Mouse (Mus musculus) megakaryocyte-erythroid progenitor cell, adult 5-6 weeks (primary cell): Measurements from ENCODE around the gene Olfr1484. TPM values are rescaled to one million over a fixed set of nuclear protein-coding genes. Genes with fewer than 3 reads are reported as not detected.
"Not testable (repeated sequence)": the region's sequence is repeated elsewhere in the genome, so short reads cannot be mapped to it uniquely, and the experiment has no call there.

Source experiments
- ATAC-seq: replicated peaks from 2 replicates; pipeline ENCODE4 v1.8.0; 2016; ENCODE audit warnings: mild to moderate bottlenecking, inconsistent platforms; ENCODE audit not compliant: severe bottlenecking, poor library complexity, low FRiP score, low TSS enrichment
- total RNA-seq, 2 experiments: library from RNA; stranded (forward) in 1 of 2; stranded (reverse) in 1 of 2; fragments of 200-1000, 215-1000 nt in 1 of 2; fragments of >200 nt in 1 of 2; fragmentation: Nextera tagmentation in 1 of 2; gene quantifications; 2 replicates each; pipeline ENCODE4 v1.2.3; 2014 to 2017

The Olfr1484 gene
- total RNA-seq (2014; fragmentation: Nextera tagmentation) (not detected in 2 replicates), total RNA-seq (2017) (not detected in 2 replicates)

- ATAC-seq: no peak
Measured at GRCm38 (mm10) chr19:13583211-13583610, at the start of gene Olfr1484. TSS of gene Olfr1484 (plus strand) at chr19:13583511.

- ATAC-seq: not testable (repeated sequence)
Measured at GRCm38 (mm10) chr19:13617075-13617474, 33.8 kb downstream of the Olfr1484 start, which contains the start of gene Olfr1487. TSS of gene Olfr1487 (plus strand) at chr19:13617375.

GRCm38 (mm10) chr19:13631321-13631720 lies 48.0 kb downstream of the Olfr1484 start, which contains the start of gene Olfr1489:
TSS of gene Olfr1489 (plus strand) at chr19:13631621.
- ATAC-seq: no peak

Other genes starting within 250 kb of the Olfr1484 start
- not detected in 2 replicates for gene Olfr1466, start 244.6 kb upstream of the Olfr1484 start, total RNA-seq (2014; fragmentation: Nextera tagmentation)
- gene Olfr1466, start 244.6 kb upstream of the Olfr1484 start, total RNA-seq (2017): not detected in 2 replicates
- gene Olfr1467, start 221.3 kb upstream of the Olfr1484 start, total RNA-seq (2014; fragmentation: Nextera tagmentation): not detected in 2 replicates
- not detected in 2 replicates for gene Olfr1467, start 221.3 kb upstream of the Olfr1484 start, total RNA-seq (2017)
- not detected in 2 replicates for gene Olfr1469, start 175.7 kb upstream of the Olfr1484 start, total RNA-seq (2014; fragmentation: Nextera tagmentation)
- not detected in 2 replicates for gene Olfr1469, start 175.7 kb upstream of the Olfr1484 start, total RNA-seq (2017)
- not detected in 2 replicates for gene Olfr1471, start 140.1 kb upstream of the Olfr1484 start, total RNA-seq (2014; fragmentation: Nextera tagmentation)
- gene Olfr1471, start 140.1 kb upstream of the Olfr1484 start, total RNA-seq (2017): not detected in 2 replicates
- gene Olfr1472, start 127.4 kb upstream of the Olfr1484 start, total RNA-seq (2014; fragmentation: Nextera tagmentation): not detected in 2 replicates
- gene Olfr1472, start 127.4 kb upstream of the Olfr1484 start, total RNA-seq (2017): not detected in 2 replicates
- gene Olfr1474, start 113.9 kb upstream of the Olfr1484 start, total RNA-seq (2014; fragmentation: Nextera tagmentation): not detected in 2 replicates
- gene Olfr1474, start 113.9 kb upstream of the Olfr1484 start, total RNA-seq (2017): not detected in 2 replicates
- not detected in 2 replicates for gene Olfr1475, start 103.3 kb upstream of the Olfr1484 start, total RNA-seq (2014; fragmentation: Nextera tagmentation)
- not detected in 2 replicates for gene Olfr1475, start 103.3 kb upstream of the Olfr1484 start, total RNA-seq (2017)
- not detected in 2 replicates for gene Olfr1477, start 83.0 kb upstream of the Olfr1484 start, total RNA-seq (2014; fragmentation: Nextera tagmentation)
- gene Olfr1477, start 83.0 kb upstream of the Olfr1484 start, total RNA-seq (2017): not detected in 2 replicates
- gene Olfr1480, start 55.6 kb upstream of the Olfr1484 start, total RNA-seq (2014; fragmentation: Nextera tagmentation): not detected in 2 replicates
- not detected in 2 replicates for gene Olfr1480, start 55.6 kb upstream of the Olfr1484 start, total RNA-seq (2017)
- gene Olfr1487, start 33.9 kb downstream of the Olfr1484 start, total RNA-seq (2014; fragmentation: Nextera tagmentation): not detected in 2 replicates
- gene Olfr1487, start 33.9 kb downstream of the Olfr1484 start, total RNA-seq (2017): not detected in 2 replicates
- gene Olfr1489, start 48.1 kb downstream of the Olfr1484 start, total RNA-seq (2014; fragmentation: Nextera tagmentation): not detected in 2 replicates
- not detected in 2 replicates for gene Olfr1489, start 48.1 kb downstream of the Olfr1484 start, total RNA-seq (2017)
- gene Olfr1490, start 67.6 kb downstream of the Olfr1484 start, total RNA-seq (2014; fragmentation: Nextera tagmentation): not detected in 2 replicates
- not detected in 2 replicates for gene Olfr1490, start 67.6 kb downstream of the Olfr1484 start, total RNA-seq (2017)
- gene Olfr1491, start 113.8 kb downstream of the Olfr1484 start, total RNA-seq (2014; fragmentation: Nextera tagmentation): not detected in 2 replicates
- not detected in 2 replicates for gene Olfr1491, start 113.8 kb downstream of the Olfr1484 start, total RNA-seq (2017)
- gene Olfr1493-ps1, start 139.8 kb downstream of the Olfr1484 start, total RNA-seq (2014; fragmentation: Nextera tagmentation): not detected in 2 replicates
- not detected in 2 replicates for gene Olfr1493-ps1, start 139.8 kb downstream of the Olfr1484 start, total RNA-seq (2017)
- gene Olfr1494, start 156.2 kb downstream of the Olfr1484 start, total RNA-seq (2014; fragmentation: Nextera tagmentation): not detected in 2 replicates
- not detected in 2 replicates for gene Olfr1494, start 156.2 kb downstream of the Olfr1484 start, total RNA-seq (2017)
- not detected in 2 replicates for gene Olfr1495, start 181.1 kb downstream of the Olfr1484 start, total RNA-seq (2014; fragmentation: Nextera tagmentation)
- gene Olfr1495, start 181.1 kb downstream of the Olfr1484 start, total RNA-seq (2017): not detected in 2 replicates
- gene Olfr1496, start 194.4 kb downstream of the Olfr1484 start, total RNA-seq (2014; fragmentation: Nextera tagmentation): not detected in 2 replicates
- not detected in 2 replicates for gene Olfr1496, start 194.4 kb downstream of the Olfr1484 start, total RNA-seq (2017)
- not detected in 2 replicates for gene Olfr1497, start 214.7 kb downstream of the Olfr1484 start, total RNA-seq (2014; fragmentation: Nextera tagmentation)
- not detected in 2 replicates for gene Olfr1497, start 214.7 kb downstream of the Olfr1484 start, total RNA-seq (2017)
- gene Olfr1499, start 235.9 kb downstream of the Olfr1484 start, total RNA-seq (2014; fragmentation: Nextera tagmentation): not detected in 2 replicates
- gene Olfr1499, start 235.9 kb downstream of the Olfr1484 start, total RNA-seq (2017): not detected in 2 replicates
- gene Olfr1500, start 247.0 kb downstream of the Olfr1484 start, total RNA-seq (2014; fragmentation: Nextera tagmentation): not detected in 2 replicates
- gene Olfr1500, start 247.0 kb downstream of the Olfr1484 start, total RNA-seq (2017): not detected in 2 replicates